Mouse (Mus musculus) heart, embryonic 12.5 days (tissue): ENCODE measurements around the gene Gm49395. TPM values are rescaled to one million over a fixed set of nuclear protein-coding genes. Genes with fewer than 3 reads are reported as not detected.
A peak's percentile ranks its signal among the peaks of the same experiment; 100 is the strongest.

Experiments
- ATAC-seq: fragments of 200-750 bp; cut with Nextera tagmentation; 2 replicates; pipeline ENCODE4 v1.8.0; 2017; ENCODE audit warnings: moderate TSS enrichment, moderate library complexity; ENCODE audit not compliant: insufficient number of reproducible peaks, low FRiP score
- H3K27ac ChIP-seq: fragments of 300-500 bp; sonication (generic); 2 replicates; pipeline ENCODE4 v1.5.1; 2016; ENCODE audit warnings: mild to moderate bottlenecking, moderate library complexity; ENCODE audit not compliant: poor library complexity, severe bottlenecking
- H3K27me3 ChIP-seq: fragments of 300-500 bp; sonication (generic); replicated peaks from 2 replicates; pipeline ENCODE4 v1.6.1; 2016; ENCODE audit warnings: mild to moderate bottlenecking, moderate library complexity
- H3K36me3 ChIP-seq: fragments of 300-500 bp; sonication (generic); 2 replicates; pipeline ENCODE4 v1.6.1; 2016; ENCODE audit warnings: mild to moderate bottlenecking, moderate library complexity
- H3K4me1 ChIP-seq: fragments of 300-500 bp; sonication (generic); replicated peaks from 2 replicates; pipeline ENCODE4 v1.6.1; 2016; ENCODE audit warnings: mild to moderate bottlenecking
- H3K4me2 ChIP-seq: fragments of 300-500 bp; sonication (generic); 2 replicates; pipeline ENCODE4 v1.6.1; 2016; ENCODE audit warnings: mild to moderate bottlenecking, moderate library complexity
- H3K4me3 ChIP-seq: fragments of 300-500 bp; sonication (generic); 2 replicates; pipeline ENCODE4 v1.5.1; 2016; ENCODE audit warnings: mild to moderate bottlenecking
- H3K9ac ChIP-seq: fragments of 300-500 bp; sonication (generic); 2 replicates; pipeline ENCODE4 v1.6.1; 2016; ENCODE audit warnings: mild to moderate bottlenecking, moderate library complexity
- H3K9me3 ChIP-seq: fragments of 300-500 bp; sonication (generic); replicated peaks from 2 replicates; pipeline ENCODE4 v1.6.1; 2016; ENCODE audit warnings: mild to moderate bottlenecking, moderate library complexity
- WGBS: fragments of 180-500 bp; shearing (Covaris S2); methylation state at CpG from one replicate; pipeline ENCODE4 v1.1.7; 2016; 5-methylcytosine and 5-hydroxymethylcytosine counted together
- polyA plus RNA-seq: library from polyadenylated mRNA; unstranded; fragments of >200 nt; fragmentation: Nextera tagmentation; extraction: Ambion mirVana; gene quantifications from 2 replicates; pipeline ENCODE4 v1.2.1, GENCODE M21; 2016

Gm49395 gene
- polyA plus RNA-seq, 1 experiment from 2014 or later, result 9.2 TPM

DNA sequence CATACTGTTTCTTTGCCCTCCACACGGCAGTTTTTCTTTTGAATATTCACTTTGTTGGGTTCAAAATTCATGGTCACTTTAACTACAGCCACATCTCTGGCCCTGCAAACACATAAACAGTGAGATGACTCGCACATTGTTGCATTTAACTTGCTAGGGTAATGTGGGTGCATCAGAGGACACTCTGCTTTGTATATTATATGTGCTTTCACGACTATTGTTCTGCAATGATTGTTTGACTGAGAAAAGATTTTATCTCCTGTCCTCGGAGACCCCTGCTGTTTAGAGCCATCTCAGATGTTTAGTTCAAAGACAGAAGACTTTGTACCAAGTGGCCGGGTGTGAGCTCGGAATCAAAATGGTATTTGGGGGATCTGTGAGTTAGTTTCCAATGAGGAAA is 114.1 kb downstream of the Gm49395 start:
- H3K4me3 ChIP-seq, result no peak overlapping the region
- H3K4me1 ChIP-seq, result peaks cover 9% of the 10 kb centered on the region
- no peak overlapping the region for H3K27ac ChIP-seq
- H3K9ac ChIP-seq, result no peak overlapping the region
- ATAC-seq, result no peak
- H3K36me3 ChIP-seq, result peaks cover 61% of the 10 kb centered on the region
- no peaks in the 10 kb centered on the region for H3K9me3 ChIP-seq
- no peak overlapping the region for H3K4me2 ChIP-seq
- WGBS, result 67% methylated on average over 6 of the region's 6 CpGs
- no peaks in the 10 kb centered on the region for H3K27me3 ChIP-seq

DNA sequence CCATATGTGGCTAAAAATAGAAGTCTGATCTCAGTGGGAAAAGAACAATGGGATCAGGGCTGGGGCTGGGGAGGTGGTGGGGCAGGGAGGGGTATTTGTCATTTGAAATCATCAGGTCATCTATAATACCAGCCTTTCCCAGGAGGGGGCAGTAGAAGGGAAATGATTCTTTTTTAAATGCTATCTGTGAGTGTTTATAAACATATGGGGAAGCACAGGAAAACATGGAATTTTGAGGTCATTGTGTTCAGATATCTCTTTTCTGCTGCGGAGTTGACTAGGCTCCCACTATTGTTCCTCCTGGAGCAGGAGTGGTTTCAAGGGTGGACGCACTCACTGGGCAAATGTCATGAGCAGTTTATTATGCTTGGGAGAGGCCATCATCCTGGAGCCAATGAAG is 114.6 kb downstream of the Gm49395 start:
- H3K27ac ChIP-seq, result no peak overlapping the region

More for the DNA sequence above, 114.6 kb downstream of the Gm49395 start:
- peaks cover 7% of the 10 kb centered on the region; the same call in 1 of the 2 replicates for H3K4me1 ChIP-seq
- no peaks in the 10 kb centered on the region for H3K9me3 ChIP-seq
- no peak overlapping the region for H3K4me2 ChIP-seq
- no peak overlapping the region for H3K9ac ChIP-seq
- no peaks in the 10 kb centered on the region for H3K27me3 ChIP-seq
- H3K36me3 ChIP-seq, result peaks cover 57% of the 10 kb centered on the region
- H3K4me3 ChIP-seq, result no peak overlapping the region
- ATAC-seq, result 0 out of 2 replicates have a peak, but pooled peaks have one; percentile 51
- WGBS, result 48% methylated on average over 2 of the region's 2 CpGs

Other genes with a start within 250 kb of the Gm49395 start
- gene Itga2, start 169.8 kb downstream of the Gm49395 start, polyA plus RNA-seq, result 2.6 and 3.1 TPM in 2 replicates
- 7.1 TPM in 2 replicates for gene Pelo, start 11.7 kb downstream of the Gm49395 start, polyA plus RNA-seq
- 33.0 and 33.3 TPM in 2 replicates for gene Itga1, start within 50 bp of the Gm49395 start, polyA plus RNA-seq